Mouse (Mus musculus) heart, postnatal 0 days (tissue): ENCODE results near the gene Serinc4. TPM values are rescaled to one million over a fixed set of nuclear protein-coding genes. Genes with fewer than 3 reads are reported as not detected.

Source experiments
- ATAC-seq: fragments of 200-750 bp; cut with Nextera tagmentation; 2 replicates; pipeline ENCODE4 v1.8.0; 2017; ENCODE audit warnings: low read depth, moderate number of reproducible peaks, moderate library complexity; ENCODE audit not compliant: insufficient read depth
- DNase-seq: peaks from one replicate; pipeline ENCODE4 v3.0.0-alpha.2; 2016; ENCODE audit warnings: low spot score
- H3K27ac ChIP-seq: fragments of 300-500 bp; sonication (generic); 2 replicates; pipeline ENCODE4 v1.5.1; 2014; ENCODE audit warnings: low read depth, mild to moderate bottlenecking
- H3K27me3 ChIP-seq: fragments of 300-500 bp; sonication (generic); 2 replicates; pipeline ENCODE4 v1.6.1; 2014; ENCODE audit warnings: low read length, mixed read lengths; ENCODE audit not compliant: control insufficient read depth, insufficient read depth
- H3K36me3 ChIP-seq: fragments of 300-500 bp; sonication (generic); replicated peaks from 2 replicates; pipeline ENCODE4 v1.6.1; 2014; ENCODE audit warnings: low read length, mixed read lengths; ENCODE audit not compliant: control insufficient read depth, insufficient read depth
- H3K4me1 ChIP-seq: fragments of 300-500 bp; sonication (generic); 2 replicates; pipeline ENCODE4 v1.6.1; 2014; ENCODE audit warnings: antibody characterized with exemption; ENCODE audit not compliant: control insufficient read depth, insufficient read depth
- H3K4me2 ChIP-seq: fragments of 300-500 bp; sonication (generic); 2 replicates; pipeline ENCODE4 v1.6.1; 2014; ENCODE audit warnings: low read depth, mild to moderate bottlenecking, low read length, moderate library complexity
- H3K4me3 ChIP-seq: fragments of 300-500 bp; sonication (generic); 2 replicates; pipeline ENCODE4 v1.5.1; 2014; ENCODE audit warnings: low read depth, low read length
- H3K9ac ChIP-seq: fragments of 300-500 bp; sonication (generic); replicated peaks from 2 replicates; pipeline ENCODE4 v1.6.1; 2014; ENCODE audit warnings: low read depth, low read length, mixed read lengths
- H3K9me3 ChIP-seq: fragments of 300-500 bp; sonication (generic); replicated peaks from 2 replicates; pipeline ENCODE4 v1.6.1; 2016; ENCODE audit warnings: low read length; ENCODE audit not compliant: control insufficient read depth
- CTCF ChIP-seq: IDR thresholded peaks from 2 replicates; pipeline ENCODE4 v1.5.1; 2016; ENCODE audit warnings: antibody characterized with exemption, control low read depth, low read depth
- EP300 ChIP-seq: IDR thresholded peaks from 2 replicates; pipeline ENCODE4 v1.6.1; 2016; ENCODE audit warnings: antibody characterized with exemption, low read depth
- WGBS: fragments of 180-500 bp; shearing (Covaris S2); extraction: QIAGEN DNeasy Blood & Tissue Kit; methylation state at CpG from one replicate; pipeline ENCODE4 v1.1.7; 2014; 5-methylcytosine and 5-hydroxymethylcytosine counted together
- polyA plus RNA-seq: library from polyadenylated mRNA; unstranded; fragments of >200 nt; fragmentation: Nextera tagmentation; extraction: Ambion mirVana; gene quantifications from 2 replicates; pipeline ENCODE4 v1.2.1, GENCODE M21; 2015
- total RNA-seq: library from RNA; depleted of rRNA; stranded (reverse); fragments of >200 nt; gene quantifications from 2 replicates; pipeline ENCODE4 v1.2.3, GENCODE M21; 2014; ENCODE audit warnings: low replicate concordance

Serinc4 gene
- total and polyA plus RNA-seq, 2 experiments from 2014 or later = 0.04 TPM; not detected in 1

DNA sequence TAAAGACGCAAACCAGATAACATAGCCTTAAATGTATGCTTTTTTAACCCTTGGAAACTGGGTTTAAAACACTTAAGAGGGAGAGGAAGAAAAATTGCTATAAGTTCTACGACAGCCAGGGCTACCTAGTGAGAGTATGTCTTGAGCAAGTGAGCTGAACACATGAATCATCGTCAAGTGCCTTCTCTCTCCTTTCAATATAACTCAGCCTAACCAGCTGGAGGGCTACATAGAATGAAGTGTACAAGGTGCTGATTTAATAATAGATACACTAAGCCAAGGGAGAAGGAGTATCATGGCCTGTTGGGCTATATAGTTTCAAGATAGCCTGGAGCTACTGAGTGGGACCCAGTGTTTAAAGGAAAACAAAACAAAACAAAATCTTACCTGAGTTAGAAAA is 38.1 kb downstream of the Serinc4 start:
- ATAC-seq (no peak), DNase-seq (no peak)
- no peak overlapping the region for H3K27ac ChIP-seq
- H3K36me3 ChIP-seq = peaks cover 56% of the 10 kb centered on the region
- no peak overlapping the region for H3K9ac ChIP-seq
- H3K9me3 ChIP-seq = no peaks in the 10 kb centered on the region
- H3K4me2 ChIP-seq = no peak overlapping the region
- TF ChIP-seq CTCF (no peak), EP300 (no peak)
- 80% methylated on average over 3 of the region's 3 CpGs for WGBS
- H3K27me3 ChIP-seq = no peaks in the 10 kb centered on the region
- H3K4me3 ChIP-seq = no peak overlapping the region
- peaks cover 19% of the 10 kb centered on the region; the same call in 1 of the 2 replicates for H3K4me1 ChIP-seq

DNA sequence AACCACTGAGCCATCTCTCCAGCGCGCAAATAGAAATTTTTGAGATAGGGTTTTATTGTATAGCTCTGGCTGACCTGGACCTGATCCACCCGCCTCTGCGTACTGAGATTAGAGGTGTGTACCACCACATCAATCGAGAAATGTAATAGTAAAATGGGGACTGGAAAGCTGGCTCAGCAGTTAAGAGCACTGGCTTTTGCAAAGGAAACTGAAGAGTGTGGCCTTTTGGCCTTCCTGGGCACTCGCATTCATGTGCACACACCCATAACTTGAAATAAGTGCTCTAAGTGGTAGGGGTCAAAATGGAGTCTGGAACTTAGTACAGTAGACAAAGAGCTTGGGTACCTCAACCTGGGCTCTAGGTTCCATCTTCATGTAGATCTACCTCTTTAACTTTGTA is 40.2 kb downstream of the Serinc4 start:
- no peaks in the 10 kb centered on the region for H3K27me3 ChIP-seq
- peaks cover 35% of the 10 kb centered on the region for H3K36me3 ChIP-seq
- DNase-seq (no peak), ATAC-seq (no peak)
- no peak overlapping the region for H3K4me3 ChIP-seq
- H3K27ac ChIP-seq = no peak overlapping the region
- TF ChIP-seq CTCF (no peak), EP300 (no peak)
- 0 out of 2 replicates have a peak overlapping the region, but pooled peaks have one; percentile 1 for H3K9ac ChIP-seq
- WGBS = 74% methylated on average over 6 of the region's 6 CpGs
- peaks cover 19% of the 10 kb centered on the region; the same call in 1 of the 2 replicates for H3K4me1 ChIP-seq
- H3K9me3 ChIP-seq = no peaks in the 10 kb centered on the region
- H3K4me2 ChIP-seq = no peak overlapping the region

DNA sequence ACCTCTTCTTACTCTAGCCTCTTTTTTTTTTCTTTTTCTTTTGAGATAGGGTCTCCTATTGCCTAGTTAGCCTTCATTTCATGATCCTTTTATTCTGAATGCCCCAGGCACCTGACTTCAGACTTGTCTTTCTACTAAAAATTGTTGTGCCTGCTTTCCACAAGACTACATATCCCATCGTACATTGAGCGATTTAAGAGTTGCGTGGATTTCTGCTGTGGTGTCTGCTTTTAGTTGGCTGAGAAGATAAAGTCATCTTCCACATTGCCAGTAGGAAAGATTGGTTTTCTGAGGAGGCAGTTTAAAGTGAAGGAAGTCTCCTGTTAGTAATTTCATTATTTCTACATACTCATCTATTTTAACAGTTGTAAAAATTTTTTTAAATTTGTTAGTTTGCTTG is 41.0 kb downstream of the Serinc4 start:
- Histone ChIP-seq H3K4me1 (peaks cover 19% of the 10 kb centered on the region; the same call in 1 of the 2 replicates), H3K27ac (no peak overlapping the region), H3K9ac (peak overlapping the region; percentile 25; the same call in 1 of the 2 replicates), H3K36me3 (peaks cover 28% of the 10 kb centered on the region), H3K27me3 (no peaks in the 10 kb centered on the region), H3K4me3 (peak overlapping the region; percentile 80), H3K4me2 (peak overlapping the region; percentile 72), H3K9me3 (no peaks in the 10 kb centered on the region)
- 48% methylated on average over 3 of the region's 3 CpGs for WGBS
- DNase-seq = no peak
- ATAC-seq = no peak
- TF ChIP-seq CTCF (no peak), EP300 (no peak)

DNA sequence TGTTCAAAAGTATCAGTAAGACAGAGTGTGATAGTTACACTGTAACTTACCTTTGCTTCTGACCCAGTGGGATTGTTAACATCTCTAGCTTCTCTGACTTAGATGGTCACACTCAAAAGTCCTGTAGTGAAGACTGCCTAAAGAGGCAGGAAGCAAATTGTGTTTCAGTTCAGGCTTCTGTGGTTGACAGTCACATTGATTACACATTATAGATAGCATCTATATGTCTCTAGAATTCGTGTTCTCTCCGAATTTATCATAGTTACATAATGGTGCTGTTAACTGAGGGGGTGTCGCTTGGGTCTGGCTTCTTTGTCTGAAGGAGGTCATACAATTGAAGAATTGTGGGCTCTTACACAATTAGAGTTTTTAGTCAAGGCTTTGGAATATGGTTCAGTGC is 41.5 kb downstream of the Serinc4 start:
- WGBS = 33% methylated on average over 3 of the region's 3 CpGs
- peak overlapping the region; percentile 72 for H3K4me2 ChIP-seq
- H3K36me3 ChIP-seq = peaks cover 25% of the 10 kb centered on the region
- H3K9me3 ChIP-seq = no peaks in the 10 kb centered on the region
- H3K9ac ChIP-seq = peak overlapping the region; percentile 91
- peaks cover 19% of the 10 kb centered on the region; the same call in 1 of the 2 replicates for H3K4me1 ChIP-seq
- no peak for DNase-seq
- H3K27ac ChIP-seq = no peak overlapping the region
- H3K27me3 ChIP-seq = no peaks in the 10 kb centered on the region
- TF ChIP-seq CTCF (no peak), EP300 (no peak)
- peak overlapping the region; percentile 80 for H3K4me3 ChIP-seq
- no peak for ATAC-seq

DNA sequence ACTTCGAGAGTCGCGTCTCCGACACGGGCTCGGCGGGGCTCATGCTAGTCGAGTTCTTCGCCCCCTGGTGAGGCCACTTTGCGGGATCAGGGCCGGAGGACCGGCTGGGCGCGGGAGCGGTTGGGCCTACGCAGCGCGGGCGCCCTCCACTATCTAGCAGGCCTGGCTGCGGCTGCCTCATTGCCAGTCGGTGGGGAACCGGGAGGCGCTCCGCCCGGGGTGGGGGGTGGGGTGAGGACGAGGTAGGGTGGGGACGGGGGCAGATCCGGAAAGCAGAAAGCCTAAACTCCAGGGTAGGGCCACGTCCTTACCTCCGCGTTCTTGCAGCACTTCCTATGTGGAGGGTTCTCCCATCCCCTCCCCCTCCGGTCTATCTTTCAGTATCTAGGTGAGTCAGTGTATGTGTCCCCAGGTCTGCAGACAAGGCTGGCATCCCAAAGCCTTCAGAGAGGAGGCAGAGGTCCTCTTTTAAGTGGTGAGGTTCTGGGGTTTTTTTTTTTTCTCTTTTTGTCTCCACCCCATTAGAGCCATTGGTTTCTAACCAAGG is 42.4 kb downstream of the Serinc4 start:
- peak; percentile 10 for ATAC-seq
- Histone ChIP-seq H3K9ac (peak overlapping the region; percentile 91), H3K4me1 (peaks cover 19% of the 10 kb centered on the region; the same call in 1 of the 2 replicates), H3K36me3 (peaks cover 19% of the 10 kb centered on the region), H3K9me3 (no peaks in the 10 kb centered on the region), H3K4me3 (peak overlapping the region; percentile 80), H3K27ac (peak overlapping the region; percentile 97), H3K27me3 (no peaks in the 10 kb centered on the region), H3K4me2 (peak overlapping the region; percentile 72)
- peak; percentile 27 for DNase-seq
- no peak for TF ChIP-seq EP300
- TF ChIP-seq CTCF = no peak
- 0% methylated on average over 32 of the region's 32 CpGs for WGBS
